Mouse (Mus musculus) brown adipose tissue, adult 24 weeks (tissue): ENCODE measurements at regions not wholly inside any gene's neighbourhood (a gene's known extent, or its start where the extent isn't known, plus 50 kb on each side); places are given as distances from the start of the nearest gene placed in this dataset.
"Not testable (repeated sequence)": the region's sequence is repeated elsewhere in the genome, so short reads cannot be mapped to it uniquely, and the experiment has no call there.

ENCODE experiments used
- H3K27ac ChIP-seq: fragments of 200-500 bp; replicated peaks from 2 replicates; pipeline ENCODE4 v1.5.1; 2012; ENCODE audit warnings: low read depth, mild to moderate bottlenecking, low read length
- H3K4me1 ChIP-seq: fragments of 200-500 bp; 2 replicates; pipeline ENCODE4 v1.6.1; 2012; ENCODE audit warnings: low read length, mixed read lengths; ENCODE audit not compliant: control insufficient read depth, insufficient read depth, insufficient read length
- H3K4me3 ChIP-seq: fragments of 200-500 bp; 2 replicates; pipeline ENCODE4 v1.5.1; 2012; ENCODE audit warnings: low read depth, mild to moderate bottlenecking, low read length, moderate library complexity; ENCODE audit not compliant: insufficient read depth

GRCm38 (mm10) chr10:117471818-117472567, 92.2 kb upstream of the Cpsf6 start:
- H3K27ac ChIP-seq = peak overlapping the region; percentile 54; the same call in 1 of the 2 replicates
- H3K4me3 ChIP-seq = no peak overlapping the region
- H3K4me1 ChIP-seq = no peaks in the 10 kb centered on the region

GRCm38 (mm10) chr10:117471036-117471817, 91.4 kb upstream of the Cpsf6 start:
- Histone ChIP-seq H3K27ac (no peak overlapping the region), H3K4me1 (no peaks in the 10 kb centered on the region), H3K4me3 (no peak overlapping the region)

- Histone ChIP-seq H3K4me1 (no peaks in the 10 kb centered on the region), H3K27ac (no peak overlapping the region), H3K4me3 (no peak overlapping the region)
These were observed 90.7 kb upstream of the Cpsf6 start for GRCm38 (mm10) chr10:117470481-117470880.

GRCm38 (mm10) chr10:117469573-117470090, 89.8 kb upstream of the Cpsf6 start:
- H3K4me1 ChIP-seq = no peaks in the 10 kb centered on the region
- no peak overlapping the region for H3K4me3 ChIP-seq
- no peak overlapping the region for H3K27ac ChIP-seq

GRCm38 (mm10) chr10:117468931-117469572, 89.2 kb upstream of the Cpsf6 start:
- Histone ChIP-seq H3K27ac (no peak overlapping the region), H3K4me3 (no peak overlapping the region), H3K4me1 (no peaks in the 10 kb centered on the region)

GRCm38 (mm10) chr10:117468381-117468780, 88.6 kb upstream of the Cpsf6 start:
- Histone ChIP-seq H3K4me3 (no peak overlapping the region), H3K4me1 (no peaks in the 10 kb centered on the region), H3K27ac (no peak overlapping the region)

- Histone ChIP-seq H3K4me3 (no peak overlapping the region), H3K27ac (no peak overlapping the region), H3K4me1 (no peaks in the 10 kb centered on the region)
These were observed 87.3 kb upstream of the Cpsf6 start for GRCm38 (mm10) chr10:117467161-117467560.

GRCm38 (mm10) chr10:117466391-117466790, 86.6 kb upstream of the Cpsf6 start:
- H3K4me3 ChIP-seq = no peak overlapping the region
- H3K4me1 ChIP-seq = no peaks in the 10 kb centered on the region

GRCm38 (mm10) chr10:117465671-117466250, 85.9 kb upstream of the Cpsf6 start:
- Histone ChIP-seq H3K4me3 (no peak overlapping the region), H3K27ac (no peak overlapping the region), H3K4me1 (no peaks in the 10 kb centered on the region)

More at GRCm38 (mm10) chr10:117466391-117466790, 86.6 kb upstream of the Cpsf6 start:
- no peak overlapping the region for H3K27ac ChIP-seq

- no peak overlapping the region for H3K4me3 ChIP-seq
- H3K27ac ChIP-seq = no peak overlapping the region
- no peaks in the 10 kb centered on the region for H3K4me1 ChIP-seq
These were observed 85.3 kb upstream of the Cpsf6 start for GRCm38 (mm10) chr10:117465058-117465660.

GRCm38 (mm10) chr10:117464331-117464730, 84.5 kb upstream of the Cpsf6 start:
- not testable (repeated sequence) for H3K27ac ChIP-seq, H3K4me3 ChIP-seq, H3K4me1 ChIP-seq

GRCm38 (mm10) chr10:117463636-117464035, 83.8 kb upstream of the Cpsf6 start:
- no peaks in the 10 kb centered on the region for H3K4me1 ChIP-seq
- H3K27ac ChIP-seq = no peak overlapping the region
- no peak overlapping the region for H3K4me3 ChIP-seq

GRCm38 (mm10) chr10:117462921-117463320, 83.1 kb upstream of the Cpsf6 start:
- no peak overlapping the region for H3K4me3 ChIP-seq
- no peaks in the 10 kb centered on the region for H3K4me1 ChIP-seq
- H3K27ac ChIP-seq = no peak overlapping the region

- Histone ChIP-seq H3K4me3 (no peak overlapping the region), H3K27ac (no peak overlapping the region), H3K4me1 (no peaks in the 10 kb centered on the region)
These were observed 82.1 kb upstream of the Cpsf6 start for GRCm38 (mm10) chr10:117461791-117462516.
